Mouse (Mus musculus): ENCODE measurements around the gene Ugt1a1.

DNA sequence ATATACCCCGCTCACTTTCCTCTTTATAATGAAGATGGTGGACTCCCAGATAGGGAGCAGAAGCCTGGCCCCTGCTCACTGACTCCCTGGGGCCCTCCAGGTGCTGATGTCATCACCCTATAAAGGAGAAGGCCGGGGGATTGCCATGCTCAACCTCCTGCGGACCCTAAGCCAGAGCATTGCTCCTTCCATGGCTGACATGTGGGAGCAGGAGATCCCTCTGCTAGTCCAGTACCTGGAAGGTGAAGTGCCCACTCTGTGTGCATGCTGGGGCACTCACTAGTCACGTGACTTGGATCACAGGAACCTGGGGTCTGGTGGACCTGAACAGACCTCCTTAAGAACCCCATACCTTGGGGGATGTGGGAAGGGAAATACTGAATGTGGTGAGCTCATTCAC lies 28.8 kb downstream of the Ugt1a1 start:
- no peak for TF ChIP-seq CTCF (IDR thresholded peaks at IDR 0.05)
- TF ChIP-seq EP300 (IDR thresholded peaks at IDR 0.05; ENCODE audit: insufficient read depth, low read depth, low read length): no peak

All from heart, adult 2 months (tissue).